Mouse (Mus musculus): ENCODE results near the gene Fbxw21.

Gene Fbxw21

DNA sequence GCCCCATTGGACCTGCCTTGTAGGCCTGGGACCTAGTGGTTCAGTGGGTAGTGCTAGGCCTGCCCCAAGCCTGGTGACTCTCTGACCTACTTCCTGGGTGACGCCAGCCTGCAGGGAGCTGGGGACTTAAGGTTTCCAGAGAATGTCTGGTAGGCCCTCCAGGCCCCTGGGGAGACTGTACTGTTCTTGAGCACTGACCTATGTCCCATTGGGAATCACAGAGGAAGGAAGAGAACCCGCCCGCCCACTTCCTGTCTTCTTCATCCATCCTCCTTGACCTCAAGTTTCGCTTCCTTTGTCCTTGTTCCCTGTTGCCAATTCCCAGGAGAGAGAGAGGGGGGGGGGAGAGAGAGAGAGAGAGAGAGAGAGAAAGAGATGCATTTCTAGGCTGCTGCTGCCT, 43.7 kb downstream of the Fbxw21 start:
- TF ChIP-seq GATA4 (IDR thresholded peaks at IDR 0.05; ENCODE audit: insufficient replicate concordance, low read length), result no peak

DNA sequence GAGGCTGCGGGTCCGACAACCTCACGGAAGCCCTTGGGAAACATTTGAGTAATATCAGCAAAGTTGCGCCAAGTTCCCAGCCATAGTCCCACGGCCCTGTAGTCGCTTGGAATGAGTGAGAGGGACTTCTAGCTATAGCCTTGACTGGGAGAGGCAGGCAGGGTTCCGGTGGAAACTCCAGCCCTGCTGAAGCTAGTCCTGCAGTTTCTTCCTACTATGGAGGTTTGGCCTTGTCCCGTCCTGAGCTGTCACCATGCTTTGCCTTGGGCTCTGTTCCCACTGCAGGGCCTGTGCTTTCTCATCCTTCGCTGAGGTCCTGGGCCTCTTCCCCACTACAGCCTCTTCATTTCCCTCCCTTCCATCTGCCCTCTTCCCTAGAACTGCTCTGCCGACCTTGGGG, 45.6 kb downstream of the Fbxw21 start:
- TF ChIP-seq GATA4 (IDR thresholded peaks at IDR 0.05; ENCODE audit: insufficient replicate concordance, low read length), result no peak

DNA sequence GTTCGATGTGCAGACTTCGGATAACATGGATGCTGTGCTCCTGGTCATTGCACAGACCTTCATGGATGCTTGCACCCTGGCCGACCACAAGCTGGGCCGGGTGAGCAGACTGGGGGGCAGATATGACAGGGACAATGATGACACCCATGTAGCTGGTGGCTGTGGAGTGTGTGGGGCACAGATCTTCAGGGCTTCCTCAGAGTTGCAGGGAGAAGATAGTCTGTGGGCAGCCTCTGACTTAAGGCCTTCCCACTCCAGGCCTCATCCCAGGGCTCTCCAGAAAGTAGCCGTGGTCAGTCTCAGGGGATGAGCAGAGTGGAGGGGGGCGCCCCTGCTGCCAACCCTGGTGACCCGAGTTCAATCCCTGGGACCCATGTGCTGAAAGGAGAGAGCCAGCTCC, 47.0 kb downstream of the Fbxw21 start:
- no peak for TF ChIP-seq GATA4 (IDR thresholded peaks at IDR 0.05; ENCODE audit: insufficient replicate concordance, low read length)

DNA sequence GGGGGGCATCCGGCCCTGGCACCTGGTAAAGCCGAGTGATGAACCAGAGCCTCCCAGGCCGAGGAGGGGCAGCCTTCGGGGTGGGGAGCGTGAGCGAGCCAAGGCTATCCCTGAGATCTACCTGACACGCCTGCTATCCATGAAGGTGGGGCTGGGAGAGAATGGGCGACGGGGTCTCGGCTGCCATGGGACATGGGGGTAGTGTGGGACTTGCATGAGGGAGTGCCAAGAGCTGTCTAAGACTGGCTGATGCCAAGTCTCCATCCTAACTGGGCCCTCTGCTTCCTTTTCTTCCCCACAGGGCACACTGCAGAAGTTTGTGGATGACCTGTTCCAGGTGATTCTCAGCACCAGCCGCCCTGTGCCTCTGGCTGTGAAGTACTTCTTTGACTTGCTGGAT, 47.6 kb downstream of the Fbxw21 start:
- no peak for TF ChIP-seq GATA4 (IDR thresholded peaks at IDR 0.05; ENCODE audit: insufficient replicate concordance, low read length)

DNA sequence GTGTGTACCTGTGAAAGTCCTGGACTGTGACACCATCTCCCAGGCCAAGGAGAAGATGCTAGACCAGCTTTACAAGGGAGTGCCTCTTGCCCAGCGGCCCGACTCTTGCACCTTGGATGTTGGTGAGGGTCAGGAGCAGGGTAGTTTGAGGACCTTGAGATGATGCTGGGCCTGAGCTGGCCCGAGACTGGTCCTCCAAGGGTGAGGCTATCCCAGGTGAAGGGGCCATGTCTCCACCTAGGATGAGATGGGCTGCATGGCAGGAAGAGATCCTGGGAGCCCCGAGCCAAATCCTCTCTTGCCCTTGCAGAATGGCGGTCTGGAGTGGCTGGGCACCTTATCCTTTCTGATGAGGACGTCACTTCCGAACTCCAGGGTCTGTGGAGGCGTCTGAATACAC, 48.5 kb downstream of the Fbxw21 start:
- no peak for TF ChIP-seq GATA4 (IDR thresholded peaks at IDR 0.05; ENCODE audit: insufficient replicate concordance, low read length)

DNA sequence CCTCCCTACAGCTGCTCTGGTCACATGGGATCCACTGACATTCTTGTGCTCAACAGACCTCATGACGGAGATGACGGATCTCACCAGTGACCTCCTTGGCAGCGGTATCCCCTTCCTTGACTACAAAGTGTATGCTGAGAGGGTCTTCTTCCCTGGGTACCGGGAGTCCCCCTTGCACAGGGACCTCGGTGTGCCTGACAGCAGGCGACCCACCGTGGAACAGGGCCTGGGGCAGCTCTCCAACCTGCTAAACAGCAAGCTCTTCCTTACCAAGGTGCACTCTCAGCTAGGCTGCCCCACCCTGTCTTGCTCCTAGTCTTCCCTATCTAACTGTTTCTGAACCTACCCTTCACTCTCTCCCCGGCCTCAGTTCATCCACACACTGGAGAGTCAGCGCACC, 50.2 kb downstream of the Fbxw21 start:
- TF ChIP-seq GATA4 (IDR thresholded peaks at IDR 0.05; ENCODE audit: insufficient replicate concordance, low read length), result no peak

DNA sequence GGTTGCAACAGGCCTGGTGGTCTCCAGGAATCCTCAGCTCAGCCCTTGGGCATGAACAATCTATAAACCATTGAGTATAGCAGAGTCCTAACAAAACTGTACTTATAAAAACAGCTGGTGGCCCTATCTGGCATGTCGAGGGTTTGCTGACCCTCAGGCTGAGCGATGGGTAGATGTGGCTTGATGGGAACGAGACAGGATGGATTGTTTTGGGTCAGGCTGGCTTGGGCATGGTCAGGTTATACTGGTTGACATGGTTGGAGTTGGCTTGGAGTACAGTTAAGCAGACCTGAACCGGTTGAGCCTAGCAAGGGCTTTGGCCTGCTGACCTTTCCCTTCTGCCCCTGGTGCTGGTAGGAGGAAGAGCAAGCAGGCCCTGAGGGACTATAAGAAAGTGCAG, 50.7 kb downstream of the Fbxw21 start:
- TF ChIP-seq GATA4 (IDR thresholded peaks at IDR 0.05; ENCODE audit: insufficient replicate concordance, low read length), result no peak

DNA sequence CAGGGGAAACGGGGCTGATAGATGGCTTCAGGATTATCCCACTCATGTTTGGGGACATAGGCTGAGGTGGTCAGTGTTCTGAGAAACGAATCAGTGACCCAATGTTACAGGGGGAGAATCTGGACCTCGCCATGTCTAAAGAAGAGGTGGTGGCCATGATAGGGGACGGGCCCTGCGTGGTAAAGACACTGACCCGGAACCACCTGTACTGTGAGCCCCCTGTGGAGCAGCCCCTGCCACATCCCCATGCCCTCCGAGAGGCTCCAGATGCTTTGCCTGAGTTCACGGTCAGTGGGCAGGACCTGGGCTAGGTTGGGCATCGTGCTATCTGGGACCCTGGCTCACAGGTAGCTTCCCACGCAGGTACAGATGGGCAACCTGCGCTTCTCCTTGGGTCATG, 51.6 kb downstream of the Fbxw21 start:
- TF ChIP-seq GATA4 (IDR thresholded peaks at IDR 0.05; ENCODE audit: insufficient replicate concordance, low read length), result no peak

DNA sequence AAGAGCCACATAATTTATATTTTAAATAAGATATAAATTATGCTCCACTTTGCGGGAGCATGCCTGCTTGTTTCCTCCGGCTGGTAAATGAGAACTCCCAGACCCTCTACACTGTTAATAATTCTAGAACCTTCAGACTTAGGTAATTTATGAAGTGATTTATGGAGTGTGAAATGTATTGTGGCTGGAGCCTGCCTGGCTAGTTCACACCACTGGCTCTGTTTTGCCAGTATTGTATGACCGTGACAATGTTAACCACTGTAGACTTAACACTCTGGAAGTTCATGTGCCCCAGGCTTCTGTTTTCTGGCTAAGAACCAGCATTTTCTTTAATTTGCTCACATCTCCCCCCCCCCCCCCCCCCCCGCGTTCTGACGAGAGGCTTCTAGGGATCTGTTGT, 54.5 kb downstream of the Fbxw21 start:
- TF ChIP-seq GATA4 (IDR thresholded peaks at IDR 0.05; ENCODE audit: insufficient replicate concordance, low read length), result no peak

DNA sequence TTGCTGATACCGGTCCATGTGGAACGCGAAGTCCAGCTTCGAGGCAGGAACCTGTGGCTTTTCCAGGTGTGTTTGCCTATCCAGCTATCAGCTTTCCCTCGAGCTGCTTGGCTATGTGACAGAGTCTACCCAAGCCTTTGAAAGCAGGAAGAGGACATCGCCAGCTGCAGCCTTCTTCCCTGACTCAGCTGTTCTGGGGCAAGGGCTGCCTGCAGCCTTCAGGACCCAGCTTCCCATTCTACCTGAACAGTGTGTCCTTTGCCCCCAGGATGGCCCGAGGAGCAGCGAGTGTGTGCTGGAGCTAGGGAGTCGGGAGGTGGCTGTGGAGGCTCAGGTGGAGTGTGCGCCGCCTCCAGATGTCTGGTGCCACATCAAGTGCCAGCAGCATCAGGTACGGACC, 56.2 kb downstream of the Fbxw21 start:
- TF ChIP-seq GATA4 (IDR thresholded peaks at IDR 0.05; ENCODE audit: insufficient replicate concordance, low read length), result no peak

DNA sequence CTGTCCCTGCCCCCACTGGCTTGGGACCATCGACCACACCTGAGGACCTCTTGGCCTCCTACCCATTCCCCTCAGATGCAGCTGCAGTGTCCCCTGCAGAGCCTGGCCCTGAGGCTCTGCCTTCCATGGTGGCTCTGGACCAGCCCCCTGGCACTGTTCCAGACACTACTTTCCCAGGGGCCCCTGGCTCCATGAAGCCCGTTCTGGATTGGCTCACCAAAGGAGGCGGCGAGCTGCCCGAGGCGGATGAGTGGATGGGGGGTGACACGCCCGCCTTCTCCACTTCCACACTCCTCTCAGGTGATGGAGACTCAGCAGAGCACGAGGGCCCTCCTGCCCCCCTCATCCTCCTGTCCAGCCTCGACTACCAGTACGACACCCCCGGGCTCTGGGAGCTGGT, 56.8 kb downstream of the Fbxw21 start:
- TF ChIP-seq GATA4 (IDR thresholded peaks at IDR 0.05; ENCODE audit: insufficient replicate concordance, low read length), result no peak

DNA sequence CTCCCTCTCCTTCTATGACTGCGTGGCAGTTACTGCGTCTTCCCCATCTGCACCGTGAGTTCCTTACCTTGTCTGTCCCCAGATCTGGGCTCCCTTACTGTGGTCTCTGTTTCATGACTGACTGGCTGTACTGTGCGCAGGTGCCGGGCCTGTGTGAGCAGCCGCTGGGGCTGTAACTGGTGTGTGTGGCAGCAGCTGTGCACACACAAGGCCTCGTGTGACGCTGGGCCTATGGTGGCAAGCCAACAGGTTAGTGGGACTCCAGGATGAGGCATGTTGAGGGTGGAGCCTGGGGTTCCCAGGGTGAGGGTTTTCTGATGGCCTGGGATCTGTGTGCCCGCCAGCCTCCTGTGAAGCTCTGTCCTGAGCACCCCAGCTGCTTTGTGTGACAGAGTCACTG, 57.8 kb downstream of the Fbxw21 start:
- no peak for TF ChIP-seq GATA4 (IDR thresholded peaks at IDR 0.05; ENCODE audit: insufficient replicate concordance, low read length)

DNA sequence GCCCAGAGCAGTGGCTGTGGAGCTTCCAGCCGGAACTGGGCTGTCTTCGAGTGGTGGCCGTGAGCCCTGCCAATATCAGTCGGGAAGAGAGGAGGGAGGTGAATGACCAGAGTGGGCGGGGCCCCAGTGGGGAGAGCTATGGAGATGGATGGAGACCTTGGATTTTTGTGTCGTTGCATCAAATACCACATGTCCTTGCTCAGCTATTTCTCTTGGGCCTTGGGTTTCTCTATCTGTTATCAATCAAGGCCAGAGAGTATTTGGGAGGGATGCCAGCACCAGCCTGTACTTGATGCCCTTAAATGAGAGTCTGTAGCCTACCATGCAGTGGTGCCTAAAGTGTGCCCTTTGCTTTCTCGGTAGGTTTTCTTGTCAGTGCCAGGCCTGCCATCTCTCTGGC, 58.6 kb downstream of the Fbxw21 start:
- TF ChIP-seq GATA4 (IDR thresholded peaks at IDR 0.05; ENCODE audit: insufficient replicate concordance, low read length), result no peak

DNA sequence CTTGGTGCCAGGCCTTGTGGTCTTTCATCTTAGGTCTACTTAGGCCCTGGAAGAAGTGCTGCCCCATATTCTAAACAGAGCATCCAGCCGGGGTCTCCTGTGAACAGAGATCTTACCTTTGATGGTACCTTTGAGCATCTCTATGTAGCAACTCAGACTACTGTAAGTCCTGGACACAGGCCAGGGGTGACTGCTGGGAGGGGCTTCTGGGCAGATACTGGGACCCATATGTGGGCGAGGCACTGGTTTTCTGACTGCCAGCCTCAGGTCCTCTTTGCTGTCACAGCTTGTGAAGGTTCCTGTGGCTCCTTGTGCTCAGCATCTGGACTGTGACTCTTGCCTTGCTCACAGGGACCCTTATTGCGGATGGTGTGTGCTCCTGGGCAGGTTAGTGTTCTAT, 59.3 kb downstream of the Fbxw21 start:
- TF ChIP-seq GATA4 (IDR thresholded peaks at IDR 0.05; ENCODE audit: insufficient replicate concordance, low read length), result no peak

DNA sequence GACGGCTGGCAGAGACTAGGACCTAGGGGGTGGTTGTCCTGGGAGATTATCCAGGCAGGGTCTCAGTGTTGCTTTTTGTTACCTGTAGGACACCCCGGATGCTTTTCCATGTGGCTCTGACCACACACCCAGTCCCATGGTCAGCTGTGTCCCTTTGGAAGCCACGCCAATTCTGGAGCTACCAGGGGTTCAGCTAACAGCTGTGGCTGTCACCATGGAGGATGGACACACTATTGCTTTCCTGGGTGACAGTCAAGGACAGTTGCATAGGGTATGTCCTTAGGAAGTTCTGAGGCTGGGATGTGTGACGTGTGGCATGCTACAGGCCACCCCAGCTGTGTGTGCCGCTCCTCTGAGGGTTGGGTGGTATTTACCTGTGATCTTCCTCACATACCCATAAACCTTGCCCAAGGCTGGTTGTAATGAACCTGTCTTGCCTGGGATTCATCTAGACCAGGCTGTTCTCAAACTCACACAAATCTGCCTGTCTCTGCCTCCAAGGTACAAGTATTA, 59.9 kb downstream of the Fbxw21 start:
- no peak for TF ChIP-seq GATA4 (IDR thresholded peaks at IDR 0.05; ENCODE audit: insufficient replicate concordance, low read length)

DNA sequence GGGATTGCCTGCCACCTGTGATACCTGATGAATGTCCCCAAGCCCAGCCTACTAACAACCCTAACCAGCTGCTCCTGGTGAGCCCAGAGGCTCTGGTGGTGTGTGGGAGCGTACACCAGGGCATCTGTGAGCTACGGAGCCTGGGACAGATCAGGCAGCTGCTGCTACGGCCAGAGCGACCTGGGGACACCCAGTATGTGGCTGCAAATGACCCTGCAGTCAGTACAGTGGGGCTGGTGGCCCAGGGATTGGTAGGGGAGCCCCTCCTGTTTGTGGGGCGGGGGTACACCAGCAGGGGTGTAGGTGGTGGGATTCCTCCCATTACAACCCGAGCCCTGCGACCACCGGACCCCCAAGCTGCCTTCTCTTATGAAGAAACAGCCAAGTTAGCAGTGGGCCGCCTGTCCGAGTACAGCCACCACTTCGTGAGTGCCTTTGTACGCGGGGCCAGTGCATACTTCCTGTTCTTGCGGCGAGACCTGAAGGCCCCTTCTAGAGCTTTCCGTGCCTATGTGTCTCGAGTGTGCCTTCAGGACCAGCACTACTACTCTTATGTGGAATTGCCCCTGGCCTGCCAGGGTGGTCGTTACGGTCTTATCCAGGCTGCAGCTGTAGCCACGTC, 61.4 kb downstream of the Fbxw21 start:
- TF ChIP-seq GATA4 (IDR thresholded peaks at IDR 0.05; ENCODE audit: insufficient replicate concordance, low read length), result no peak

DNA sequence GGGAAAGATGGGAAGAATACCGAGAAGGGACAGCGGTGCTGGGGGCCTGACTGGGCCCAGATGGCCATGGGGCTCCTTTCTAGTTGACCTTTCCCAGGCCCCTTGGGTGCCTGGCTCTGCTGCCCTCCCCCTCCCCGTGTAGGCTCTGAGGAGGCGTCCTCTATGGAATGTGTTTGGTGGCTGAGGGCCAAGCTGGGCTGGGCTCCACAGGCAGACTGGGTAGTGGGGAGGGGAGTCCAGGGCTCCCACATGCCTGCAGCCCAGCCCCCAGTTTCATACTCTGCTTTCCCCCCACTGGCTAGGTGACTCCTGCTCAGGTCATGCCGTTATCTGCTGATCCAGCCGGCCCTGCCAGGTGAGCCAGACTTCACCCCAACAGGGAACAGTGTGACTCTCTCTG, 62.9 kb downstream of the Fbxw21 start:
- TF ChIP-seq GATA4 (IDR thresholded peaks at IDR 0.05; ENCODE audit: insufficient replicate concordance, low read length), result no peak
